Mouse (Mus musculus) thymus, adult 2 months (tissue): ENCODE measurements at regions not wholly inside any gene's neighbourhood (a gene's known extent, or its start where the extent isn't known, plus 50 kb on each side); places are given as distances from the start of the nearest gene placed in this dataset.

Source experiments
- CTCF ChIP-seq: fragments of 200-500 bp; IDR thresholded peaks from 2 replicates; pipeline ENCODE4 v1.5.1; 2012; ENCODE audit warnings: mild to moderate bottlenecking, control low read depth, low read length, moderate library complexity, borderline replicate concordance; ENCODE audit not compliant: control insufficient read depth, poor library complexity, insufficient read depth; ENCODE audit errors: extremely low read depth
- POLR2A ChIP-seq: fragments of 200-500 bp; IDR thresholded peaks from 2 replicates; pipeline ENCODE4 v1.6.1; 2012; ENCODE audit warnings: mild to moderate bottlenecking, low read length, control low read depth, moderate library complexity; ENCODE audit not compliant: control insufficient read depth, poor library complexity, insufficient read depth; ENCODE audit errors: extremely low read depth

DNA sequence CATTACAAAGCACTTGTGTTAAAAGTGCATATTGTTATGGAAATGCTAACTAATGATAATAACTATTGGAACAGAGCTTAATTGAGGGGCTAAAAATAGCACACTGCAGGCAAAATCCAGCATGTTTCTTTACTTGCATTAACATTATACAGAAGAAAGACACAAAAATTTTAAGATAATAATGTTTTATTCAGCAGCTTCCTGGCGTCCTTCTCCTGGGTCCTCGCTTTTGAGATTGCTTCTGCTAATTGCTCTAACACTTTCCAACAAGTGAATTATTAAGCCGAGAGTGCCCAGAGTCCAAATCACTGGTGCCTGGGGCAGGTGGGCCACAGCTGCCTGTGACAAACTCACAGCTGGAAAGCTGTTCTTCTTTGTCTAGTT is 80.2 kb upstream of the Ccser1 start:
- no peak for TF ChIP-seq CTCF
- TF ChIP-seq POLR2A: no peak
